Mouse (Mus musculus) granulocyte monocyte progenitor cell, adult 5-6 weeks (primary cell): ENCODE measurements around the gene Krt88. TPM values are rescaled to one million over a fixed set of nuclear protein-coding genes. Genes with fewer than 3 reads are reported as not detected.
A peak's percentile ranks its signal among the peaks of the same experiment; 100 is the strongest.

Experiments used
- ATAC-seq: replicated peaks from 2 replicates; pipeline ENCODE4 v1.8.0; 2016; ENCODE audit warnings: mild to moderate bottlenecking, moderate TSS enrichment, inconsistent platforms; ENCODE audit not compliant: poor library complexity, severe bottlenecking
- total RNA-seq, 2 experiments: library from RNA; stranded (forward) in 1 of 2; stranded (reverse) in 1 of 2; fragments of 200-712, 200-1000 nt in 1 of 2; fragments of >200 nt in 1 of 2; fragmentation: Nextera tagmentation in 1 of 2; gene quantifications; 2 replicates each; pipeline ENCODE4 v1.2.3; 2014 to 2017

Gene Krt88
- total RNA-seq (2014; fragmentation: Nextera tagmentation): not detected in 2 replicates
- total RNA-seq (2017): not detected in 2 replicates

GRCm38 (mm10) chr15:101447444-101447843, at the start of gene Krt88:
TSS of gene Krt88 (plus strand) at chr15:101447744.
- ATAC-seq: no peak

DNA sequence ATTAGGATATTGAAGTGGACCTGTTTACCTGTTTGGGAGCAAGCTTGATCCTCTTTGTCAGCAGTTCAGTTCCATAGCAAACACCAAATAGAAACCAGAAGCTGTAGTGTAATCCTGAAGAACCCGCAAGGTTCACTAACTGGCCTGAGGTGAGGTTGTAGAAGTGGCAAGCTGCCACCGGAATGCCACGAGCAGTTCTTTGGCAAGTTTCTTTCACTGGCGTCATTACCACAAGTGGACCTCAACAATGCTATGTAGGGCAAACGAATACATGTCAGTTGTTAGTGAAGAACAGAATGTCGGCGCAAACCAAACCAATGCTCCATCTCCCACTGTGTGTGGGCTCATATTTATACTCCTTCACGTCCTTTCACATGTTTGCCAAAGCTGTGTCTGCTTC, 49.3 kb upstream of the Krt88 start:
- no peak for ATAC-seq

DNA sequence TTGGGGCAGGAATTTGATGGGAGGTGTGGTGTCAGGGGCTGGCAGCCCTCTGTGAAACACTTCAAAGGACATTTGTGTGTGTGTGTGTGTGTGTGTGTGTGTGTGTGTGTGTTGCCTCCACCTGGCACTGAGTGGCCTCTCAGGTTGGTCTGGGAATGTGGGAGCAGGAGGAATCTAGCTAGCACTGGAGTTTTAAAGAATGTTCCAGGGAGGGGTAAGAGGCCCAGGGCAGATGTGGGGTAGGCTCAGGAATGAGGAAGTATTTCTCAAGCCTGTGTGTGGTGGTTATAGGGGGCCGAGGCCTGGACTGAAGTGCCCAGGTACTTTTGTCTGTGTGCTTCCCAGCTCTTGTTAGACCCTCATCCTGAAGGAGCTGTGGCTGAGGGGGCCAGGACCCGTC, 36.8 kb upstream of the Krt88 start, which contains the start of gene Krt7:
Gene Krt7, plus strand, starts transcription at position 269 of the 400 bp plus-strand sequence.
- ATAC-seq: peak; percentile 87

DNA sequence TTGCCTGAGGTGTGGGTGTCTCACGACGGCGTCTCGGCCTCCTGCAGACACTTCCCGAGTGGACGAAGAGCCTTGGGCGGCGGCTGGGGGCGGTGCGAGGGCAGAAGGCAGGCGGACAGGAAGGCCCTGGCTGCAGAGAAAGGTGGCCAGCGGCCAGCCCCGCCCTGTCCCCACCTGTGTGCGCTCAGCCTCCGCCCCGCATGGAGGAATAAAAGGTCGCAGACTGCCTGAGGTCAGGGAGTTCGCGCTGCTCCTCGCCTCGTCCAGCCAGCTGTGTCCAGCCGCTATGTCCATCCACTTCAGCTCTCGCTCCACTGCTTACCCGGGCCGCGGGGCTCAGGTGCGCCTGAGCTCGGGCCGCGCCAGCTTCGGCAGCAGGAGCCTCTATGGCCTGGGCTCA, 35.4 kb upstream of the Krt88 start:
- no peak for ATAC-seq

DNA sequence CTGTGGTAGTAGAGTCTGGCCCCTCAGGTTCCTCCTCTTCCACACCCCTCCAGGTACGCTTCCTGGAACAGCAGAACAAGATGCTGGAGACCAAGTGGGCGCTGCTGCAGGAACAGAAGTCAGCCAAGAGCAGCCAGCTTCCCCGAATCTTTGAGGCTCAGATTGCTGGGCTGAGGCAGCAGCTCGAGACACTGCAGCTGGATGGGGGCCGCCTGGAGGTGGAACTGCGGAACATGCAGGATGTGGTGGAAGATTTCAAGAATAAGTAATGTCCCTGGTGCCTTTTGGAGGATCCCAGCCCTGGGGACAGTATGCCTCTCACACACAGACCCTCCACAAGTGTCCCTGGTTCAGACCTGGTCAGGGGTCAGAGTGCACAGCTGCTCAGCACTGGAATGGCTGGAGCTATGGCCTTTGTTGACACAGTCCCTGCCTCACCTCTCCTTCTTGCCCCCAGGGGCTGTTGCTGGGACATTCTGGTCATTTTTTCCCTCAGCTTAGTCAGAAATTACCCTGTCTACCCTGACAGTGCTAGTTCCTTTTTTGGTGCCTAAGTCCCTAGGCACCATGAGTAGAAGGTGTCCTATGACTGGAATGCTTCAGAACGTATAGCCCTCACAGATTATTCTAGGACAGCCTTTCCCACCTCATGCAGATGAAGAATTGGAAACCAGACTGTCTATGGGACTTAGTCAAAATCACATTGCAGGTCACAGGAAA, 33.5 kb upstream of the Krt88 start:
- ATAC-seq: no peak

DNA sequence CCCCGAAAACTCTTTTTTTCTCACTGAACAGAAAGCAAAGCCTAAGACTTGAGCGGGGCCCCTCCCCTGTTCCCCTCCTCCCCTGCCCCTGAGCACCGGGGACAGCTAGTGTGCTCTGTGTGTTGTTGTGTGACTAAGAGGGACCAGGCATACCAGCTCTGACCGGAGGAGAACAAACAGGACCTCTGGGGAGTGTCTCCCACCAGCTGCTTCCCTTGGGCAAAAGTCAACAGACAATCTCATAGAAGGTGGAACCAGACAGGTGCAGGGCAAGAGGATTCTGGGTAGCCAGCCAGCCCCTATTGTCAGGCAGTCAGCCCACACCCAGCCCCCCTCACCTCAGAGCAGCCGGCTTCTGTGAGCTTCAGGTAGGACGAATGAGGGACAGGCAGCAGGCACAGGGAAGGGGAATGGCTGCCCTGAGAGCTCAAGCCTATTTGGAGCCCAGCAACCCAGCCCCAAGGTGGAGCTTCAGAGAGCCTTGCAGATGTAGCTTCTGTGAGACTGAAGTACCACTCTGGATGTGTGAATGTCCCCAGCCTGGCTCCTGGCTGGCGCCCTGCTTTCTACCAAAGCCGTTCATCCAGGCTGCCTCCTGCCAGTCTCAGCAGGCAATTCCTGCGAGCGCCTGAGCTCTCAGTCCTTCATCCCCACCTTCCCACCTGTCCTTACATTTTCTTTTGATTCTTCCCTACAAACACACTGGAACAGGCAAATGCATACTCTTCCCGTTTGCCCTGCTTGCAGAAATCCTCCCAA, 32.6 kb upstream of the Krt88 start:
- no peak for ATAC-seq

DNA sequence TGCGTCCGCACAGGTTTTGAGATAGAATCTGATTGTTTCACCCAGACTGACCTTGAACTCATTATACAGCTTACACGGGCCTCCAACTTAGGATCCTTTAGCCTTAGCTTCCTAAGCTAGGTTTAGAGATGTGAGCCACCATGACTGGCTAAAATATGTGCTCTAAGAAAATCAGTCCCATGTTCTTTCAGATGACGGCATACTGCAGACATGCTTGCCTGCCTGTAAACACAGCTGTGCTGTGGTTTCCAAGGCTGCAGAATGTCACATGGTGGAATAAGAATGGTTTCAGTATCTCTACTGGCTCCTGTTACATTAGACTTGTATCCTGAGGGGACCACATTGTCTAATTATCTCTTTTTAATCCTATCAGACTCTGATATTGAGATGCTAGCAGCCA, 28.6 kb upstream of the Krt88 start:
- ATAC-seq: no peak

- no peak for ATAC-seq
Measured at GRCm38 (mm10) chr15:101420903-101421302, 26.6 kb upstream of the Krt88 start.

DNA sequence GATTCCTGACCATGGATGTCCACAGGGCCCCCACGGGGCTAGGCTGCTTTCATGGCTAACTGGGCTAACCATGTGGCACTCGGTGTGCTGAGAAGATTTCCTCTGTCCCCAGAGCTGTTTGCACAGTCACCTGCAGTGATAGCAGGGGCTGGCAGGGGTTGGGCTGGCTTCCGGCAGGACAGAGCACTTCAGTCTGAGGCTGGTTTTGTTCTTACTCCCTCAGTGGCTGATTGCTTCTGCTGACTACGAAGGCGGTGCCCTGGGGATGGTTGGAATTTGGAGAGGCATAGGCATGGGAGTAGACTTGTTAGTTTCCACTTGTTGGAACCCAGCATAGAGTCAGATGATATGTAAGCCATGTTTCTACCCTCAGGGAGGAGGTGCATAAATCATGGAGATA, 22.6 kb upstream of the Krt88 start:
- no peak for ATAC-seq

GRCm38 (mm10) chr15:101436611-101437010, 10.9 kb upstream of the Krt88 start:
- ATAC-seq: peak; percentile 54; the same call in 1 of the 2 replicates

GRCm38 (mm10) chr15:101438555-101438954, 9.0 kb upstream of the Krt88 start, which contains the start of gene Krt87:
TSS of gene Krt87 (minus strand) at chr15:101438804.
- ATAC-seq: no peak

DNA sequence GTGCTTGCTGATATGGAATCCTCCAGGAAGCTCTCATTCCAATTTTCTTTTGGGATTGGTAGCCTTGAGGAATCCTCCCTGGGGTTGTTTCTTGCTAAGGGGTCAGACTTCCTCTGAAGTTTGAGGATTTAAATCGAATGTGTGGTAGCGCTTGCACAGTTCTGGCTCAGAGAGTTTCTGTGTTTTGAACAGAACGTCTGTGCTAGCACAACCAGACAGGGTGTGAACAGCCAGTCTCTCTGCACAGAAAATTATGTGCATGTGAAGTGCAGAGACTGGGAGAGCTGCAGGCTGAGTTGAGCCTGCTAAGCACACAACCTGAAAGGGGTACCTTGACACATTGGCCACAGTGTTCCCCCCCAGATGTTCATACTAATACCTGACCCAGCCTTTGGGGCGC, 6.7 kb upstream of the Krt88 start:
- ATAC-seq: no peak

DNA sequence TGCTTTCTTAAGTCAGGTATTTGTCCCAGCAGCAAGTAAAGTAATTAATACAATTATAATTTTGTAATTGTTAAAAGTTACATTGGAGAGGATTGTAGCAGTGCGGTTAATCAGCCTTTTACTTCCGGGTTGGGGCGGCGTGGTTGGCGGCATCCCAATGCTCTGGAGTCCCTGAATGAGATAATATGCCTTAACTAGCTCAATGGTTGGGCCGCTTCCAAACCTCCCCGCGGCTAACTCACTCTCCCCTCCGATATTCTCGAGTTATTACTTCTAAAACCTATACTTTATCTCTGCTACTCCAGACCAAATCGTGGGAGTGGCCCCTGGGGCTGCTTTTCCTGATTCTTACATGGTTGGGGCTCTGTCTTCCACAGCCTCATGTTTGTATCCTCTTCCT, 972 bp upstream of the Krt88 start:
- ATAC-seq: no peak

- peak; percentile 98 for ATAC-seq
Measured at GRCm38 (mm10) chr15:101453093-101453736, 5.7 kb downstream of the Krt88 start.

DNA sequence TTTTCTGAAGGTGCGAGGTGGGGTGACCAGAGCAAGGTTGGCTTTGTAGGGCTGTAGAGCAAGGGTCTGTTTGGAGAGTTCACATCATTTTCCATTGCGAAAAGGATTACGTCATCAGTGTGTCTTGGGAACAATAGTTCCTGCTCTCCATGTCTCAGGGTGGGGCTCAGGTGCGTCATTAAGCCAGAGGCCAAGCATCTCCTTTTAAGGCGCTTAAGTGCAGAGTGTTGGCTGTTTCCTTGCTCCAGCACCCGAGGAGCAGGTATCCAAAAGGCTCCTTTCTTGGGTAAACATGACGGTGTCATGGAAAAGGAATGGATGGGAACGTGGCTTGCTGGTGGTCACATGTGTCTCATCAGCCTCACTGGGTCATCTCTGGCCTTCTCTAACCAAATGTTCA, 7.2 kb downstream of the Krt88 start:
- ATAC-seq: no peak

DNA sequence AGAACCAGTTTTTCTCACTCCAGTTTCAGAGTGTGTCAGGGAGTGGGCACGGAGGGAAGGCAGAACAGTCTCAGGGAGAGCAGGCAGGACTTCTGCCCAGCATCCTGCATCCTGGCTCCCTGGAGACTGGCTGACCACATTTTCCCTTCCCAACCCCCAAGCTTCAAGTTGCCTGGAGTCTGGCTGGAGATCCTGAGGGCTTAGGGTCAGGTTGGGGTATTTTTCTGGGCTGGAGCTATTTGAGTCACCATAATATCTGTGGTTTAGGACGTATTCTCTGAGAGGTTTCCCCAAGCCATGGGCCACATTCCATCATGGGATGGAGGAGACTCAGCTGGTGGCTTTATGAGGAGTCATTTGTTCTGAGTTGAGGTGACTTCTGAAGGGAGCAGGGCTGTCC, 7.7 kb downstream of the Krt88 start:
- ATAC-seq: no peak

DNA sequence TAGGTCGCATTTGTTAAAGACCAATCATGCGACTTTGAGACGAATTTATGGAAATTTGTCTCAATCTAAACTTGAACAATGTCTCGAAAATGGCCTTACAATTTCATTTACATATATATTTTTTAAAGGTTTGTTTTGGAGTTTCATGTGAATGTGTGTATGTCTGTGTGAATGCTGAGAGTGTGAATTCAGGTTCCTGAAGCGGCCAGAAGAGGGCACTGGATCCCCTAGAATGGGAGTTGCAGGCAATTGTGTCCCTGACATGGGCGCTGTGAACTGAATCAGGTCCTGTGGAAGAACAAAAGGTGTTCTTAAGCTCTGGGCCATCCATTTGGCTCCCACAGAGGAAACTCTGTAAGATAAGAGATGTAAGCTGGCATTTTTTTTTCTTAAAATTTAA, 8.3 kb downstream of the Krt88 start:
- ATAC-seq: no peak

DNA sequence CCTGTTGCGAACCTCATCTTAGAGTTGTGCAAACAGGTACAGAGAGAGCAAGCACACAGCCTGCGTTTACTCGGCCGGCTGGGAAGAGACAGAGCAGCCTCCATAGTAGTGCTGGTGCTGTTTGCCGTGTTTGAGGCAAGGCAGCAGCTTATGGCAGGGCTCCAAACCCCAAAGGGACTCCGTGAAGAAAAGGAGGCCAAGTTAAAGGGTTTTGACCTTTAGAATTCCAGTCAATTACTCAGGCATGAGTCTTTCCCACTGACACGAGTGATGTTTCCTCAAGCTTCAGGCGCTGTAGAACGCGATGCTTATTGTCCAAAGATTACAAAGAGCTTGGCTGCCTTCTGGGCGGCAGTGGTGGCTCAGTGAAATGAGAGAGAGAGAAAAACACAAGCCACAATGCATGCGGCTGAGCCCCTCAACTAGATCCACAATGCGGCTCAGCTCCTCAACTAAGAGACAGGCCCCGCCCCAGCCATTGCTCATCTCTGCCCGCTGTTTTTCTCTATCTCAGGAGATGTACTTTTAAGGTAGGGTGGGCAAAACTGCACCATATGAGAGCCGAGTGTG, 10.9 kb downstream of the Krt88 start:
- no peak for ATAC-seq

- ATAC-seq: no peak
Measured at GRCm38 (mm10) chr15:101459283-101459682, 11.7 kb downstream of the Krt88 start.

DNA sequence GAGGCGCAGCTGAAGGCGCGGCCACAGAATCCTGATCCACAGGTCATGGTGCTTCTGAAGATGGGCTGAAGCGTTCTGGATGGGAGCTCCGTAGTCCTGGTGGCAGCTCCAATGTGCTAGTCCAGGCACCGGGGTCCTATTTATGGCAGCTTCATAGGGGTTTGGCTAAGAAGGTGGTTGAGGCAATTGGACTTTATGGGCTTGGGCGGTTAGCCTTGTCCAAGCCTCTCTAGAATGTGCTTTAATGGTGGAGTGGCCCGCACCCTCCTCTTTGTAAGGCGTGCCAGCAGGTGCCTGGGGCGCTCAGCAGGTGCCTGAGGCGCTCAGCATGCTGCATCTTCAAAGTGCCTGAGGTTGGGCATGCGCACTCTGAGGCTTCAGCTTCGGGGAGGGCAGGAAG, 16.1 kb downstream of the Krt88 start, which contains the start of gene Krt81:
Gene Krt81, minus strand, starts transcription at position 101 of the 400 bp plus-strand sequence.
- no peak for ATAC-seq

GRCm38 (mm10) chr15:101469093-101469492, 21.5 kb downstream of the Krt88 start:
- ATAC-seq: peak; percentile 59
